Mouse (Mus musculus) CH12.LX (cell line): Measurements from ENCODE around the gene Alppl2. TPM values are rescaled to one million over a fixed set of nuclear protein-coding genes. Genes with fewer than 3 reads are reported as not detected.
A peak's percentile ranks its signal among the peaks of the same experiment; 100 is the strongest.

Experiments
- DNase-seq: peaks from one replicate; pipeline ENCODE4 v3.0.0-alpha.2; 2013; ENCODE audit errors: extremely low read depth
- H3K27ac ChIP-seq: 2 replicates; pipeline ENCODE4 v1.5.1; 2012; ENCODE audit warnings: low read depth, mild to moderate bottlenecking, control low read depth, moderate library complexity; ENCODE audit not compliant: insufficient read depth
- H3K27me3 ChIP-seq: replicated peaks from 2 replicates; pipeline ENCODE3; 2012; ENCODE audit warnings: inconsistent platforms
- H3K36me3 ChIP-seq, 2 experiments: replicated peaks in 1 of 2; 2 replicates each; pipeline versions ENCODE3 to v1.6.1; 2012; ENCODE audit warnings: inconsistent platforms in 1 of 2, low read length in 1 of 2, mild to moderate bottlenecking in 1 of 2, mixed read lengths in 1 of 2, moderate library complexity in 1 of 2; ENCODE audit not compliant: control insufficient read depth in 1 of 2, insufficient read depth in 1 of 2
- H3K4me1 ChIP-seq, 2 experiments: 2 replicates each; pipeline ENCODE4 v1.6.1; 2012; ENCODE audit warnings: inconsistent platforms in 1 of 2, moderate library complexity in 1 of 2; ENCODE audit not compliant: insufficient read depth in 2 of 2, control insufficient read depth in 1 of 2
- H3K4me2 ChIP-seq: 2 replicates; pipeline ENCODE4 v1.6.1; 2012; ENCODE audit warnings: low read depth, mild to moderate bottlenecking, control low read depth; ENCODE audit not compliant: poor library complexity, insufficient read depth, severe bottlenecking
- H3K4me3 ChIP-seq, 3 experiments: fragments of 150-350 bp in 1 of 3; sonication (generic) in 1 of 3; replicated peaks in 1 of 3; 2 replicates each; pipeline versions ENCODE3 to v1.5.1; 2011 to 2012; ENCODE audit warnings: low read depth in 2 of 3, low read length in 2 of 3, mild to moderate bottlenecking in 2 of 3, moderate library complexity in 2 of 3, control low read depth in 1 of 3, improper control_type of control experiment in 1 of 3, inconsistent platforms in 1 of 3, mixed read lengths in 1 of 3; ENCODE audit not compliant: poor library complexity in 1 of 3
- H3K79me2 ChIP-seq: replicated peaks from 2 replicates; pipeline ENCODE4 v1.6.1; 2012; ENCODE audit warnings: mild to moderate bottlenecking, moderate library complexity; ENCODE audit not compliant: control insufficient read depth, poor library complexity, insufficient read depth, severe bottlenecking; ENCODE audit errors: extremely low read depth
- H3K9ac ChIP-seq: 2 replicates; pipeline ENCODE4 v1.6.1; 2012; ENCODE audit warnings: low read depth, mild to moderate bottlenecking, control low read depth, moderate library complexity; ENCODE audit not compliant: insufficient read depth
- H3K9me3 ChIP-seq: replicated peaks from 2 replicates; pipeline ENCODE3; 2012; ENCODE audit warnings: low read length, inconsistent platforms, mixed read lengths
- BHLHE40 ChIP-seq: IDR thresholded peaks from 2 replicates; pipeline ENCODE4 v1.6.1; 2011; ENCODE audit warnings: mild to moderate bottlenecking, low read depth, low read length, improper control_type of control experiment
- CHD2 ChIP-seq: IDR thresholded peaks from 2 replicates; pipeline ENCODE4 v1.6.1; 2011; ENCODE audit warnings: low read length, improper control_type of control experiment
- CTCF ChIP-seq, 2 experiments: IDR thresholded peaks in 1 of 2; conservative IDR thresholded peaks in 1 of 2; 2 replicates each; pipeline ENCODE4 v1.5.1; 2011 to 2012; ENCODE audit warnings: low read depth in 2 of 2, low read length in 2 of 2, improper control_type of control experiment in 1 of 2, inconsistent platforms in 1 of 2, mild to moderate bottlenecking in 1 of 2, moderate library complexity in 1 of 2
- E2F4 ChIP-seq: IDR thresholded peaks from 2 replicates; pipeline ENCODE4 v1.6.1; 2011; ENCODE audit warnings: low read depth, low read length, improper control_type of control experiment; ENCODE audit not compliant: insufficient replicate concordance
- ELF1 ChIP-seq: IDR thresholded peaks from 2 replicates; pipeline ENCODE4 v1.6.1; 2014; ENCODE audit warnings: low read depth, mild to moderate bottlenecking, inconsistent platforms, low read length, improper control_type of control experiment
- EP300 ChIP-seq: IDR thresholded peaks from 2 replicates; pipeline ENCODE4 v1.6.1; 2011; ENCODE audit warnings: low read length, improper control_type of control experiment
- ETS1 ChIP-seq: conservative IDR thresholded peaks from 2 replicates; pipeline ENCODE4 v1.6.1; 2012; ENCODE audit warnings: low read depth, mild to moderate bottlenecking, inconsistent platforms, low read length, improper control_type of control experiment, moderate library complexity
- HCFC1 ChIP-seq: IDR thresholded peaks from 2 replicates; pipeline ENCODE4 v1.6.1; 2012; ENCODE audit warnings: low read depth, mild to moderate bottlenecking, inconsistent platforms, low read length, improper control_type of control experiment
- IRF4 ChIP-seq: IDR thresholded peaks from 2 replicates; pipeline ENCODE4 v1.6.1; 2014; ENCODE audit warnings: low read depth, mild to moderate bottlenecking, inconsistent platforms, low read length, improper control_type of control experiment
- JUN ChIP-seq: IDR thresholded peaks from 2 replicates; pipeline ENCODE4 v1.6.1; 2011; ENCODE audit warnings: low read depth, mild to moderate bottlenecking, low read length, improper control_type of control experiment, moderate library complexity; ENCODE audit not compliant: insufficient read depth
- MAFK ChIP-seq: IDR thresholded peaks from 2 replicates; pipeline ENCODE4 v1.6.1; 2011; ENCODE audit warnings: low read length, improper control_type of control experiment; ENCODE audit not compliant: insufficient replicate concordance
- MAX ChIP-seq: IDR thresholded peaks from 2 replicates; pipeline ENCODE4 v1.6.1; 2011; ENCODE audit warnings: low read length, improper control_type of control experiment
- MAZ ChIP-seq: IDR thresholded peaks from 2 replicates; pipeline ENCODE4 v1.6.1; 2012; ENCODE audit warnings: low read depth, mild to moderate bottlenecking, inconsistent platforms, low read length, improper control_type of control experiment, moderate library complexity
- MEF2A ChIP-seq: IDR thresholded peaks from 2 replicates; pipeline ENCODE4 v1.6.1; 2014; ENCODE audit warnings: low read depth, mild to moderate bottlenecking, inconsistent platforms, low read length, improper control_type of control experiment, borderline replicate concordance
- MYC ChIP-seq: IDR thresholded peaks from 2 replicates; pipeline ENCODE4 v1.6.1; 2011; ENCODE audit warnings: low read depth, mild to moderate bottlenecking, improper control_type of control experiment, low read length
- POLR2A ChIP-seq: IDR thresholded peaks from 2 replicates; pipeline ENCODE4 v1.6.1; 2011; ENCODE audit warnings: low read depth, mild to moderate bottlenecking, improper control_type of control experiment, low read length
- SMC3 ChIP-seq: IDR thresholded peaks from 2 replicates; pipeline ENCODE4 v1.6.1; 2011; ENCODE audit warnings: low read depth, low read length, improper control_type of control experiment
- TBP ChIP-seq: conservative IDR thresholded peaks from 2 replicates; pipeline ENCODE4 v1.6.1; 2011; ENCODE audit warnings: low read depth, low read length, improper control_type of control experiment
- USF2 ChIP-seq: conservative IDR thresholded peaks from 2 replicates; pipeline ENCODE4 v1.6.1; 2011; ENCODE audit warnings: low read depth, low read length, improper control_type of control experiment
- ZC3H11A ChIP-seq: IDR thresholded peaks from 2 replicates; pipeline ENCODE4 v1.6.1; 2012; ENCODE audit warnings: low read depth, mild to moderate bottlenecking, inconsistent platforms, low read length, improper control_type of control experiment
- ZKSCAN1 ChIP-seq: IDR thresholded peaks from 2 replicates; pipeline ENCODE4 v1.6.1; 2012; ENCODE audit warnings: low read depth, inconsistent platforms, low read length, improper control_type of control experiment, borderline replicate concordance
- ZNF384 ChIP-seq: IDR thresholded peaks from 2 replicates; pipeline ENCODE4 v1.6.1; 2012; ENCODE audit warnings: low read depth, low read length, improper control_type of control experiment, inconsistent platforms
- dilution Hi-C: fragments of 300-500 bp; cut with MboI; formaldehyde crosslinking; loops from 2 replicates; pipeline ENCODE4 v1.14.3; 2020; ENCODE audit warnings: low sequenced_read_pairs; ENCODE audit not compliant: extremely low pct_unique_long_range_greater_than_20kb, extremely low pct_ligation_motif_present
- in situ Hi-C: fragments of 300-500 bp; cut with MboI; formaldehyde crosslinking; loops from 3 replicates; pipeline ENCODE4 v1.14.3; 2019; ENCODE audit warnings: low sequenced_read_pairs, low pct_ligation_motif_present, low pct_unique_long_range_greater_than_20kb, mixed read lengths
- polyA plus RNA-seq: library from polyadenylated mRNA; unstranded; fragments of >175 nt; gene quantifications from 2 replicates; pipeline ENCODE4 v1.2.1, GENCODE M21; 2012; ENCODE audit warnings: low read depth; ENCODE audit not compliant: insufficient read length
- total RNA-seq, 2 experiments: library from RNA; depleted of rRNA; stranded (reverse); fragments of 300-350 nt in 1 of 2; fragments of >200 nt in 1 of 2; gene quantifications; 2 replicates each; pipeline ENCODE4 v1.2.3; 2012 to 2014

The Alppl2 gene
- total and polyA plus RNA-seq, 3 experiments, result not detected

DNA sequence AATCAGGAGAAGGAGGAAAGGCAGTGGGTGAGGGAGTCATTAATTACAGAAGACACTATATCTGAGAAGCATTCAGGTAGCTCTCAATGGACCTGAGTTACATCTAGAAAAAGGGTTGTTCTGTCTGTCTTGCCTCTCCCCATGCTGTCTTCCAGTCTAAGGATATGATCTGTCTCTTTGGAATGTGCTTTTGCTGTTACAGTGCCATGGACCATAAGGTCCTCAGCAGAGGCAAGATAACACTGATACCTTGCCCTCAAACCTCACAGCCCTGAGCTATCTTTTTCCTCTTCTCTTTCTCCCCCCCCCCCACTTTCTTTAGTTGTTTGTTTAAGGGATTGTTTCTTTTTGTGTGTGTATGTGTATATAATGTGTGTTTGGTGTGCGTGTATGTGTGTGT is 25.1 kb upstream of the Alppl2 start:
- in situ Hi-C loops (no loop called here), dilution Hi-C loops (no loop called here)
- Histone ChIP-seq H3K36me3 (no peaks in the 10 kb centered on the region), H3K4me1 (no peaks in the 10 kb centered on the region), H3K9ac (no peak overlapping the region), H3K79me2 (no peaks in the 10 kb centered on the region), H3K4me2 (no peak overlapping the region), H3K4me3 (no peak overlapping the region), H3K9me3 (no peaks in the 10 kb centered on the region), H3K27ac (no peak overlapping the region), H3K27me3 (no peaks in the 10 kb centered on the region)
- TF ChIP-seq EP300, result no peak
- no peak for TF ChIP-seq ZNF384
- TF ChIP-seq ELF1, result no peak
- no peak for TF ChIP-seq HCFC1
- no peak for TF ChIP-seq MEF2A
- no peak for TF ChIP-seq CTCF (conservative IDR thresholded peaks at IDR 0.05 in 1 of 2, IDR thresholded peaks at IDR 0.05 in 1 of 2; ENCODE audit: low read depth in 2 of 2, low read length in 2 of 2)
- TF ChIP-seq BHLHE40, result no peak
- no peak for TF ChIP-seq IRF4
- no peak for TF ChIP-seq TBP
- TF ChIP-seq JUN, result no peak
- no peak for TF ChIP-seq USF2
- no peak for TF ChIP-seq CHD2
- no peak for TF ChIP-seq POLR2A
- no peak for TF ChIP-seq SMC3
- no peak for TF ChIP-seq ETS1
- TF ChIP-seq MAX, result no peak
- no peak for TF ChIP-seq E2F4
- no peak for TF ChIP-seq ZC3H11A
- TF ChIP-seq MYC, result no peak
- no peak for DNase-seq

- Histone ChIP-seq H3K9ac (no peak overlapping the region), H3K4me3 (no peak overlapping the region), H3K27ac (no peak overlapping the region), H3K4me1 (no peaks in the 10 kb centered on the region), H3K9me3 (no peaks in the 10 kb centered on the region), H3K27me3 (no peaks in the 10 kb centered on the region), H3K4me2 (no peak overlapping the region), H3K79me2 (no peaks in the 10 kb centered on the region), H3K36me3 (no peaks in the 10 kb centered on the region)
- in situ Hi-C loops (no loop called here), dilution Hi-C loops (no loop called here)
- DNase-seq, result peak; percentile 34
- TF ChIP-seq MAZ, result no peak
- TF ChIP-seq SMC3, result peak; percentile 25; the same call in 1 of the 2 replicates
- peak; percentile 21; the same call in 1 of the 2 replicates for TF ChIP-seq MAFK
- peak; percentile 5 to 54; a peak in 3 of 4 replicates for TF ChIP-seq CTCF (conservative IDR thresholded peaks at IDR 0.05 in 1 of 2, IDR thresholded peaks at IDR 0.05 in 1 of 2; ENCODE audit: low read depth in 2 of 2, low read length in 2 of 2)
- TF ChIP-seq ZKSCAN1, result no peak
- TF ChIP-seq, all 38 proteins: peak for 3
These were observed 22.1 kb upstream of the Alppl2 start for GRCm38 (mm10) chr1:87111719-87112354.
